Mouse (Mus musculus) liver, postnatal 0 days (tissue): Measurements from ENCODE around the gene 1700029P11Rik. TPM values are rescaled to one million over a fixed set of nuclear protein-coding genes. Genes with fewer than 3 reads are reported as not detected.

Experiments
- ATAC-seq: fragments of 200-750 bp; cut with Nextera tagmentation; 2 replicates; pipeline ENCODE4 v1.8.0; 2017; ENCODE audit warnings: mild to moderate bottlenecking, moderate library complexity
- DNase-seq: peaks from one replicate; pipeline ENCODE4 v3.0.0-alpha.2; 2016
- H3K27ac ChIP-seq: fragments of 300-500 bp; sonication (generic); 2 replicates; pipeline ENCODE4 v1.5.1; 2014; ENCODE audit warnings: antibody characterized with exemption, moderate library complexity, mild to moderate bottlenecking, low read depth
- H3K27me3 ChIP-seq: fragments of 300-500 bp; sonication (generic); 2 replicates; pipeline ENCODE4 v1.6.1; 2014; ENCODE audit warnings: low read length, control low read depth, mixed read lengths; ENCODE audit not compliant: insufficient read depth
- H3K36me3 ChIP-seq: fragments of 300-500 bp; sonication (generic); replicated peaks from 2 replicates; pipeline ENCODE4 v1.6.1; 2014; ENCODE audit warnings: mild to moderate bottlenecking, control low read depth, low read length, moderate library complexity, mixed read lengths; ENCODE audit not compliant: insufficient read depth
- H3K4me1 ChIP-seq: fragments of 300-500 bp; sonication (generic); 2 replicates; pipeline ENCODE4 v1.6.1; 2014; ENCODE audit warnings: antibody characterized with exemption, mild to moderate bottlenecking, control low read depth; ENCODE audit not compliant: insufficient read depth
- H3K4me2 ChIP-seq: fragments of 300-500 bp; sonication (generic); 2 replicates; pipeline ENCODE4 v1.6.1; 2014; ENCODE audit warnings: low read depth, mild to moderate bottlenecking, low read length, moderate library complexity, mixed read lengths
- H3K4me3 ChIP-seq: fragments of 300-500 bp; sonication (generic); 2 replicates; pipeline ENCODE4 v1.5.1; 2014; ENCODE audit warnings: low read depth, low read length
- H3K9ac ChIP-seq: fragments of 300-500 bp; sonication (generic); replicated peaks from 2 replicates; pipeline ENCODE4 v1.6.1; 2014; ENCODE audit warnings: mild to moderate bottlenecking, moderate library complexity
- H3K9me3 ChIP-seq: fragments of 300-500 bp; sonication (generic); 2 replicates; pipeline ENCODE4 v1.6.1; 2016; ENCODE audit warnings: mild to moderate bottlenecking, control low read depth, low read length, mixed read lengths
- CTCF ChIP-seq: sonication (generic); IDR thresholded peaks from 2 replicates; pipeline ENCODE4 v1.5.1; 2016; ENCODE audit warnings: antibody characterized with exemption, low read depth
- EP300 ChIP-seq: IDR thresholded peaks from 2 replicates; pipeline ENCODE4 v1.6.1; 2016; ENCODE audit warnings: antibody characterized with exemption, low read depth, mild to moderate bottlenecking
- WGBS: fragments of 180-500 bp; shearing (Covaris S2); extraction: QIAGEN DNeasy Blood & Tissue Kit; methylation state at CpG from one replicate; pipeline ENCODE4 v1.1.7; 2014; ENCODE audit not compliant: insufficient replicate concordance; 5-methylcytosine and 5-hydroxymethylcytosine counted together
- polyA plus RNA-seq: library from polyadenylated mRNA; unstranded; fragments of >200 nt; fragmentation: Nextera tagmentation; extraction: Ambion mirVana; gene quantifications from 2 replicates; pipeline ENCODE4 v1.2.1, GENCODE M21; 2015

The 1700029P11Rik gene
- polyA plus RNA-seq, 1 experiment from 2014 or later = not detected

- no peak overlapping the region for H3K27ac ChIP-seq
- DNase-seq = no peak
- no peak overlapping the region for H3K4me2 ChIP-seq
- WGBS = 92% methylated on average over 9 of the region's 9 CpGs
- no peak for TF ChIP-seq EP300
- TF ChIP-seq CTCF = no peak
- peaks cover 10% of the 10 kb centered on the region; the same call in 1 of the 2 replicates for H3K36me3 ChIP-seq
- no peaks in the 10 kb centered on the region for H3K27me3 ChIP-seq
- ATAC-seq = no peak; the same call in 1 of the 2 replicates
- no peaks in the 10 kb centered on the region for H3K9me3 ChIP-seq
- no peak overlapping the region for H3K4me3 ChIP-seq
- no peak overlapping the region for H3K9ac ChIP-seq
- H3K4me1 ChIP-seq = 0 out of 2 replicates have a peak, but pooled peaks cover 4% of the 10 kb centered on the region
These were observed 26.2 kb upstream of the 1700029P11Rik start for GRCm38 (mm10) chr15:81954151-81954583.

- no peak for DNase-seq
- Histone ChIP-seq H3K4me3 (no peak overlapping the region), H3K9me3 (no peaks in the 10 kb centered on the region), H3K4me2 (no peak overlapping the region), H3K9ac (no peak overlapping the region), H3K27me3 (no peaks in the 10 kb centered on the region), H3K36me3 (peaks cover 10% of the 10 kb centered on the region; the same call in 1 of the 2 replicates), H3K27ac (no peak overlapping the region), H3K4me1 (peaks cover 7% of the 10 kb centered on the region)
- 89% methylated on average over 6 of the region's 6 CpGs for WGBS
- TF ChIP-seq CTCF (no peak), EP300 (no peak)
- ATAC-seq = no peak
These were observed 25.6 kb upstream of the 1700029P11Rik start for GRCm38 (mm10) chr15:81954716-81955115.

- H3K27me3 ChIP-seq = no peaks in the 10 kb centered on the region
- H3K9ac ChIP-seq = no peak overlapping the region
- no peak overlapping the region for H3K4me2 ChIP-seq
- H3K27ac ChIP-seq = no peak overlapping the region
- H3K9me3 ChIP-seq = no peaks in the 10 kb centered on the region
- no peak for TF ChIP-seq EP300
- no peak for TF ChIP-seq CTCF
- no peak overlapping the region for H3K4me3 ChIP-seq
- DNase-seq = no peak
- peaks cover 10% of the 10 kb centered on the region; the same call in 1 of the 2 replicates for H3K36me3 ChIP-seq
- no peak for ATAC-seq
- WGBS = 93% methylated on average over 15 of the region's 15 CpGs
- H3K4me1 ChIP-seq = peaks cover 14% of the 10 kb centered on the region
These were observed 24.9 kb upstream of the 1700029P11Rik start for GRCm38 (mm10) chr15:81955414-81955813.

DNA sequence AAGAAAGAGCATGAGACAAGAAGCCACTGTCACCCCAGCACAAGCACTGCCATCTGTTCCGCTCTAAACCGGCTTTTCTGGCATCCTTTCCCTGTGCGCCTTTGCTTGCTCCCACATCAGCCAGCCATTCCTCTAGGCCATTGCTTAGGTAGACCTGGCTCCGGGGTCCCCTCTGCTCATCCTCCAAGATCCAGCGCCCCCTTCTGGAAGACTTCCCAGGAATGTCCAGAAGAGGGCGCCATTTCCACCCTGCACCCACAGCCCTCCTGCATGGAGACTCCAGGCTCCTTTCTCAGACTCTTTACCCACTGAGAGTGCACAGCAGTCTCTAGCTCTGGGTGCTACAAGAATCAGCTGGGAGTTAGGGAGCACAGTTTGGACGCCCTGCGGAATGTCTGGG is 23.9 kb upstream of the 1700029P11Rik start:
- H3K4me3 ChIP-seq = no peak overlapping the region
- H3K36me3 ChIP-seq = peaks cover 7% of the 10 kb centered on the region; the same call in 1 of the 2 replicates
- H3K27me3 ChIP-seq = no peaks in the 10 kb centered on the region
- H3K4me2 ChIP-seq = no peak overlapping the region
- 62% methylated on average over 8 of the region's 8 CpGs for WGBS
- peaks cover 16% of the 10 kb centered on the region for H3K4me1 ChIP-seq
- DNase-seq = peak; percentile 74
- H3K9ac ChIP-seq = no peak overlapping the region
- no peak overlapping the region for H3K27ac ChIP-seq
- ATAC-seq = no peak
- TF ChIP-seq EP300 (no peak), CTCF (peak; percentile 95)
- H3K9me3 ChIP-seq = no peaks in the 10 kb centered on the region

DNA sequence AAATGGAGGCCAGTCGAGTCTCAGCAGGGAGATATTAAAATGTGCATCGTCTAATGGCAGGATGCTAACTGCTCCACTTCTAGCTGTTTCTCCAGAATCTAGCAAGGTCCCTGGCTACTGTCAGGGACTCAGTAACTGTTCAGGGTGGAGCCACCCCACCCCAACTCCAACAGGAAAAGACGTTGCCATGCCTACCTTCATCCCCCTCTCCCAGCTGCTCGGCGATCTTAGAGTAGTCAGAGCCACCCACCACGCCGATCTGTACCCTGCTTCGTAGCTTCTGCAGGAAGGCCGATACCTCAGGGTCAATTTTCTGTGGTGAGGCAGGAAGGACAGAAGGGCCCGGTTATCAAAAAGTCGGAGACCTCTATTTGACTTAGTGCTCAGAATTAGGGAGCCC is 22.7 kb upstream of the 1700029P11Rik start:
- Histone ChIP-seq H3K9ac (no peak overlapping the region), H3K4me2 (no peak overlapping the region), H3K4me1 (peaks cover 16% of the 10 kb centered on the region), H3K27me3 (0 out of 2 replicates have a peak, but pooled peaks cover under 1% of the 10 kb centered on the region), H3K27ac (no peak overlapping the region), H3K4me3 (no peak overlapping the region), H3K36me3 (peaks cover 5% of the 10 kb centered on the region; the same call in 1 of the 2 replicates), H3K9me3 (no peaks in the 10 kb centered on the region)
- TF ChIP-seq CTCF (no peak), EP300 (no peak)
- DNase-seq = no peak
- ATAC-seq = no peak
- WGBS = 85% methylated on average over 11 of the region's 11 CpGs

DNA sequence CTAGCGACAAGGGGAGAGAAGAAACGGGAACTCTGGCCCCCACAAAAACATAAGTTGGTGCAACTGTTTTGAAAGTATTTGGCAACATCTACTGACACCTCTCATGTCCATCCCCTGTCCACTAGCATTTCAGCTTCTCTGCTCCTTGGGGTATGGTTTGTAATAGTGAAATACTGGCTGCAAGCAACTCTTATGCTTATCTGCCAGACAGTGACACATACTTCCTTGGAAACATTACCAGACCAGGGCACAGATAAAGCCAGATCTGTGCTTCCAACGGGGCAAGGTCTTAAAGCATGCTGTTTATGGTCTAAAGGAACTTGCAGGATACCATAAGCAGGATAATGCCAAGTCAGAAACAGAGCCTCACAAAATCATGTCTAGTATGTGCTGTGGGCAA is 21.4 kb upstream of the 1700029P11Rik start:
- Histone ChIP-seq H3K36me3 (peaks cover 5% of the 10 kb centered on the region; the same call in 1 of the 2 replicates), H3K9me3 (no peaks in the 10 kb centered on the region), H3K4me2 (peak overlapping the region; percentile 99; the same call in 1 of the 2 replicates), H3K27ac (0 out of 2 replicates have a peak overlapping the region, but pooled peaks have one; percentile 25), H3K4me3 (no peak overlapping the region), H3K27me3 (0 out of 2 replicates have a peak, but pooled peaks cover 4% of the 10 kb centered on the region), H3K9ac (no peak overlapping the region), H3K4me1 (peaks cover 16% of the 10 kb centered on the region)
- TF ChIP-seq CTCF = no peak
- ATAC-seq = no peak
- 46% methylated on average over 3 of the region's 3 CpGs for WGBS
- DNase-seq = no peak
